Mouse (Mus musculus): ENCODE measurements around the gene Unc45a.
"Not testable (repeated sequence)": the region's sequence is repeated elsewhere in the genome, so short reads cannot be mapped to it uniquely, and the experiment has no call there.

The Unc45a gene

GRCm38 (mm10) chr7:80324816-80325119 lies 16.0 kb downstream of the Unc45a start:
- not testable (repeated sequence) for DNase-seq (ENCODE audit: low spot score)

GRCm38 (mm10) chr7:80324043-80324815 lies 16.6 kb downstream of the Unc45a start, which contains the start of gene Rccd1:
Gene Rccd1, minus strand, starts transcription at chr7:80324454.
- peak; percentile 86 for DNase-seq (ENCODE audit: low spot score)

GRCm38 (mm10) chr7:80323336-80323735 lies 17.5 kb downstream of the Unc45a start:
- DNase-seq (ENCODE audit: low spot score) = no peak

- no peak for DNase-seq (ENCODE audit: low spot score)
These were observed 20.8 kb downstream of the Unc45a start for GRCm38 (mm10) chr7:80319846-80320496.

GRCm38 (mm10) chr7:80318670-80319069 lies 22.1 kb downstream of the Unc45a start:
- DNase-seq (ENCODE audit: low spot score) = no peak

- DNase-seq (ENCODE audit: low spot score) = no peak
These were observed 23.2 kb downstream of the Unc45a start for GRCm38 (mm10) chr7:80317439-80318115.

- no peak for DNase-seq (ENCODE audit: low spot score)
These were observed 25.1 kb downstream of the Unc45a start for GRCm38 (mm10) chr7:80315733-80316132.

GRCm38 (mm10) chr7:80310771-80311170 lies 30.0 kb downstream of the Unc45a start:
- no peak for DNase-seq (ENCODE audit: low spot score)

- no peak for DNase-seq (ENCODE audit: low spot score)
These were observed 33.0 kb downstream of the Unc45a start for GRCm38 (mm10) chr7:80307766-80308165.

GRCm38 (mm10) chr7:80301522-80301921 lies 39.3 kb downstream of the Unc45a start:
- DNase-seq (ENCODE audit: low spot score) = no peak

GRCm38 (mm10) chr7:80299568-80299967 lies 41.2 kb downstream of the Unc45a start:
- no peak for DNase-seq (ENCODE audit: low spot score)

GRCm38 (mm10) chr7:80298754-80299153 lies 42.1 kb downstream of the Unc45a start:
- DNase-seq (ENCODE audit: low spot score) = no peak

GRCm38 (mm10) chr7:80297041-80297440 lies 43.8 kb downstream of the Unc45a start:
- DNase-seq (ENCODE audit: low spot score) = no peak

- DNase-seq (ENCODE audit: low spot score) = no peak
These were observed 44.3 kb downstream of the Unc45a start for GRCm38 (mm10) chr7:80296462-80296861.

- DNase-seq (ENCODE audit: low spot score) = no peak
These were observed 45.8 kb downstream of the Unc45a start for GRCm38 (mm10) chr7:80294764-80295648.

- peak; percentile 92 for DNase-seq (ENCODE audit: low spot score)
These were observed 46.6 kb downstream of the Unc45a start, which contains the start of gene Prc1 for GRCm38 (mm10) chr7:80294062-80294763. Gene Prc1, plus strand, starts transcription at chr7:80294450.

- DNase-seq (ENCODE audit: low spot score) = no peak
These were observed 53.1 kb downstream of the Unc45a start for GRCm38 (mm10) chr7:80287736-80288135.

GRCm38 (mm10) chr7:80285725-80286124 lies 55.1 kb downstream of the Unc45a start:
- DNase-seq (ENCODE audit: low spot score) = no peak

- no peak for DNase-seq (ENCODE audit: low spot score)
These were observed 56.4 kb downstream of the Unc45a start for GRCm38 (mm10) chr7:80284391-80284790.

GRCm38 (mm10) chr7:80283226-80283918 lies 57.4 kb downstream of the Unc45a start:
- no peak for DNase-seq (ENCODE audit: low spot score)

- no peak for DNase-seq (ENCODE audit: low spot score)
These were observed 59.2 kb downstream of the Unc45a start for GRCm38 (mm10) chr7:80281646-80282045.

All from urinary bladder, postnatal 10 days (tissue).